Mouse (Mus musculus) stomach, postnatal 0 days (tissue): Measurements from ENCODE around the gene Ctdspl.

Experiments used
- CTCF ChIP-seq: IDR thresholded peaks from 2 replicates; pipeline ENCODE4 v1.5.1; 2016; ENCODE audit warnings: antibody characterized with exemption, low read depth, mild to moderate bottlenecking, moderate library complexity
- EP300 ChIP-seq: optimal IDR thresholded peaks from 2 replicates; pipeline ENCODE3; 2016; ENCODE audit warnings: antibody characterized with exemption

DNA sequence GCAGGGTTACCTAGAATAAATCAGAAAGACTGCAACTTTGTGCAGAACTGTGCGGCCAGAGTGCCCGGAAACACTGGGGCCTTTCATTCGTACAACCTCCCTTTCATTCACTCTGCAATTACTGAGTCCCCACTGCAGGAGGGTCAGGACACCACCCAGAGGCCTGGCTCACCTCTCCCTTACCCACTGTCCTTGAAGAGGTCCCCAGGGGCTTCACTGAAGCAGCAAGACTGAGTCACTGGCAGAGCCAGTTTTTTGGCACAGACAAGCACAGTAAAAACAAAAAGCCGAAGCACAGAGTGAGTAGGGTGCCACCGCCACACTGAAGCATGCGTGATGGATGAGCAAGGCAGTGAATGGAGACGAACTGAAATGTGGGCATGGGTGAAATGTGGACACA is 163.2 kb downstream of the Ctdspl start:
- no peak for TF ChIP-seq CTCF
- TF ChIP-seq EP300, result no peak
